Mouse (Mus musculus): ENCODE data around the gene Gjb1.
"Not testable (repeated sequence)": the region's sequence is repeated elsewhere in the genome, so short reads cannot be mapped to it uniquely, and the experiment has no call there.

Gjb1 gene

DNA sequence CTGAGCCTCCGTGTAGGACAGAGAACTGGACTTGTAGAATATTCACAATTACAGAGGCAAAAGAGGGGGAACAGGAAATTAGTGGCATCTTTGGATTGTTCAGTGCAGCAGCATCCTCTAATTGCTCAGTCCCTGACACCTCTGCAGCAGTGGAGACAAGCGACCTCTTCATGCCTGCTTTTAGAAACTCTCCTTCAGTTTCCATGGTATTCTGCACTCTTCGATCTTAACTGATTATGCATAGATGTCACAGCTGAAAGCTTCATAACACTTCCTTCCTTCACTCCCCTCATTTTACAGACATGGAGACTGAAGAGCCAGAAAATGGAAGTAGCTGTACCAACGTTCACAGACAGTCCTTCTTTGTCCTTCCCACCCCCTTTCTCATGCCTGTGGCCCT, 29.7 kb upstream of the Gjb1 start:
- no peaks in the 10 kb centered on the region for H3K9me3 ChIP-seq (ENCODE audit: low read length)
- H3K36me3 ChIP-seq (ENCODE audit: insufficient read depth, low read length) = no peaks in the 10 kb centered on the region
- H3K27me3 ChIP-seq (ENCODE audit: insufficient read depth, low read length) = no peaks in the 10 kb centered on the region
- no peak overlapping the region for H3K4me3 ChIP-seq (replicated peaks; ENCODE audit: low read length)
- TF ChIP-seq NANOG (IDR thresholded peaks at IDR 0.05; ENCODE audit: borderline replicate concordance, low read length) (no peak), POU5F1 (IDR thresholded peaks at IDR 0.05; ENCODE audit: borderline replicate concordance, low read length) (no peak), CTCF (conservative IDR thresholded peaks at IDR 0.05; ENCODE audit: low read length) (no peak)
- peaks cover 2% of the 10 kb centered on the region; the same call in 1 of the 2 replicates for H3K4me1 ChIP-seq (replicated peaks; ENCODE audit: low read depth, low read length)

GRCm38 (mm10) chrX:101351188-101351587, 25.0 kb upstream of the Gjb1 start:
- no peak for TF ChIP-seq CTCF (conservative IDR thresholded peaks at IDR 0.05; ENCODE audit: low read length)
- TF ChIP-seq POU5F1 (IDR thresholded peaks at IDR 0.05; ENCODE audit: borderline replicate concordance, low read length) = no peak
- TF ChIP-seq NANOG (IDR thresholded peaks at IDR 0.05; ENCODE audit: borderline replicate concordance, low read length) = no peak
- no peaks in the 10 kb centered on the region for H3K9me3 ChIP-seq (ENCODE audit: low read length)
- H3K4me1 ChIP-seq (replicated peaks; ENCODE audit: low read depth, low read length) = no peaks in the 10 kb centered on the region
- no peaks in the 10 kb centered on the region for H3K36me3 ChIP-seq (ENCODE audit: insufficient read depth, low read length)
- H3K4me3 ChIP-seq (replicated peaks; ENCODE audit: low read length) = no peak overlapping the region
- no peaks in the 10 kb centered on the region for H3K27me3 ChIP-seq (ENCODE audit: insufficient read depth, low read length)

- not testable (repeated sequence) for H3K9me3 ChIP-seq (ENCODE audit: low read length); H3K4me3 ChIP-seq (replicated peaks; ENCODE audit: low read length); H3K36me3 ChIP-seq (ENCODE audit: insufficient read depth, low read length); H3K27me3 ChIP-seq (ENCODE audit: insufficient read depth, low read length); H3K4me1 ChIP-seq (replicated peaks; ENCODE audit: low read depth, low read length)
- TF ChIP-seq CTCF (conservative IDR thresholded peaks at IDR 0.05; ENCODE audit: low read length) = peak; percentile 70
Measured at GRCm38 (mm10) chrX:101358902-101359301, 17.3 kb upstream of the Gjb1 start.

- TF ChIP-seq POU5F1 (IDR thresholded peaks at IDR 0.05; ENCODE audit: borderline replicate concordance, low read length) (no peak), NANOG (IDR thresholded peaks at IDR 0.05; ENCODE audit: borderline replicate concordance, low read length) (no peak), CTCF (conservative IDR thresholded peaks at IDR 0.05; ENCODE audit: low read length) (no peak)
- H3K9me3 ChIP-seq (ENCODE audit: low read length) = no peaks in the 10 kb centered on the region
- H3K36me3 ChIP-seq (ENCODE audit: insufficient read depth, low read length) = no peaks in the 10 kb centered on the region
- H3K4me3 ChIP-seq (replicated peaks; ENCODE audit: low read length) = no peak overlapping the region
- no peaks in the 10 kb centered on the region for H3K27me3 ChIP-seq (ENCODE audit: insufficient read depth, low read length)
- H3K4me1 ChIP-seq (replicated peaks; ENCODE audit: low read depth, low read length) = peaks cover 14% of the 10 kb centered on the region
Measured at GRCm38 (mm10) chrX:101369001-101369400, 7.2 kb upstream of the Gjb1 start.

- Histone ChIP-seq H3K9me3 (ENCODE audit: low read length) (no peaks in the 10 kb centered on the region), H3K4me3 (replicated peaks; ENCODE audit: low read length) (no peak overlapping the region), H3K27me3 (ENCODE audit: insufficient read depth, low read length) (no peaks in the 10 kb centered on the region), H3K36me3 (ENCODE audit: insufficient read depth, low read length) (no peaks in the 10 kb centered on the region), H3K4me1 (replicated peaks; ENCODE audit: low read depth, low read length) (peaks cover 14% of the 10 kb centered on the region)
- TF ChIP-seq NANOG (IDR thresholded peaks at IDR 0.05; ENCODE audit: borderline replicate concordance, low read length) = no peak
- no peak for TF ChIP-seq POU5F1 (IDR thresholded peaks at IDR 0.05; ENCODE audit: borderline replicate concordance, low read length)
- no peak for TF ChIP-seq CTCF (conservative IDR thresholded peaks at IDR 0.05; ENCODE audit: low read length)
Measured at GRCm38 (mm10) chrX:101370573-101370972, 5.6 kb upstream of the Gjb1 start.

- Histone ChIP-seq H3K27me3 (ENCODE audit: insufficient read depth, low read length) (no peaks in the 10 kb centered on the region), H3K9me3 (ENCODE audit: low read length) (no peaks in the 10 kb centered on the region), H3K4me1 (replicated peaks; ENCODE audit: low read depth, low read length) (peaks cover 14% of the 10 kb centered on the region), H3K4me3 (replicated peaks; ENCODE audit: low read length) (no peak overlapping the region), H3K36me3 (ENCODE audit: insufficient read depth, low read length) (no peaks in the 10 kb centered on the region)
- no peak for TF ChIP-seq NANOG (IDR thresholded peaks at IDR 0.05; ENCODE audit: borderline replicate concordance, low read length)
- TF ChIP-seq CTCF (conservative IDR thresholded peaks at IDR 0.05; ENCODE audit: low read length) = no peak
- no peak for TF ChIP-seq POU5F1 (IDR thresholded peaks at IDR 0.05; ENCODE audit: borderline replicate concordance, low read length)
Measured at GRCm38 (mm10) chrX:101372946-101373345, 3.2 kb upstream of the Gjb1 start.

- Histone ChIP-seq H3K36me3 (ENCODE audit: insufficient read depth, low read length) (no peaks in the 10 kb centered on the region), H3K4me1 (replicated peaks; ENCODE audit: low read depth, low read length) (peaks cover 35% of the 10 kb centered on the region), H3K27me3 (ENCODE audit: insufficient read depth, low read length) (no peaks in the 10 kb centered on the region), H3K4me3 (replicated peaks; ENCODE audit: low read length) (no peak overlapping the region), H3K9me3 (ENCODE audit: low read length) (no peaks in the 10 kb centered on the region)
- no peak for TF ChIP-seq POU5F1 (IDR thresholded peaks at IDR 0.05; ENCODE audit: borderline replicate concordance, low read length)
- no peak for TF ChIP-seq CTCF (conservative IDR thresholded peaks at IDR 0.05; ENCODE audit: low read length)
- TF ChIP-seq NANOG (IDR thresholded peaks at IDR 0.05; ENCODE audit: borderline replicate concordance, low read length) = no peak
Measured at GRCm38 (mm10) chrX:101377076-101377475, 898 bp downstream of the Gjb1 start.

DNA sequence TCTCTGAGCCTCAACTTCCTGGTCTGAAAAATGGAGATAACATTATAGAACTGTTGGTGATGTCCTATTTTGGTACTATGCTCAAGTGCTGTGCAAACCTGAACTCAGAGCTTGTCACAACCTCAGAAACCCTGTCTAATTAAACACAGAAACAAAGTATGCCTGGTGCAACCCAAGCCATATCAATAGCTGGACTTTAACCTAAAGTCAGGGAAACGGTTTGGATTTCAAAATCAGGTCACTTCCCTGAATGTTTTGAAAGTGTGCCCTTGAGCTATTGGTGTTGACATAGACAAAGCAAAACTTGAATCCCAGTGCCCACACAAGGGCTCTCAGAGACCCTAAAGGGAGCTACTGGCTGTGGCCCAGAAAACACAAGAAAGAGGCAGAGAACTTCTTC, 3.6 kb downstream of the Gjb1 start:
- H3K4me3 ChIP-seq (replicated peaks; ENCODE audit: low read length) = no peak overlapping the region
- peaks cover 48% of the 10 kb centered on the region for H3K4me1 ChIP-seq (replicated peaks; ENCODE audit: low read depth, low read length)
- TF ChIP-seq NANOG (IDR thresholded peaks at IDR 0.05; ENCODE audit: borderline replicate concordance, low read length) (no peak), POU5F1 (IDR thresholded peaks at IDR 0.05; ENCODE audit: borderline replicate concordance, low read length) (no peak), CTCF (conservative IDR thresholded peaks at IDR 0.05; ENCODE audit: low read length) (no peak)
- H3K9me3 ChIP-seq (ENCODE audit: low read length) = no peaks in the 10 kb centered on the region
- H3K27me3 ChIP-seq (ENCODE audit: insufficient read depth, low read length) = no peaks in the 10 kb centered on the region
- H3K36me3 ChIP-seq (ENCODE audit: insufficient read depth, low read length) = no peaks in the 10 kb centered on the region

DNA sequence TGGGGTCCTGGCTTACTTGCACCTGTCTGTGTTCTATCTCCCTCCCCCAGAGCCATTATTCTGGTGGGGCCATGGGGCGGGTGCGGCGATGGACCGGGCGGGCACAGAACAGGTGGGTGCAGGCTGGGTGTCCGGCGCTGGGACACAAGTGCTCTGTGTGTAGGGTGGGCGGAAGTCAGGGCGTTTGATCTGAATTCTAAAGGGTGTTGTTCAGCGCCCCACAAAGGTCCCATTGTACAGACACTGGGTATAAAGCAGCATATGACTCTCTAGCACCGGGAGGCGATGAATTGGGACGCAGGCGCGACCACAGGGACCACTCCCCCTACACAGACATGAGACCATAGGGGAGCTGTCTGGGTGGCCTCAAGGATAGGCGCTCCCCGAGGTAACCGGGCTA, 7.3 kb downstream of the Gjb1 start:
- Histone ChIP-seq H3K36me3 (ENCODE audit: insufficient read depth, low read length) (no peaks in the 10 kb centered on the region), H3K9me3 (ENCODE audit: low read length) (no peaks in the 10 kb centered on the region), H3K4me1 (replicated peaks; ENCODE audit: low read depth, low read length) (peaks cover 69% of the 10 kb centered on the region), H3K4me3 (replicated peaks; ENCODE audit: low read length) (peak overlapping the region; percentile 69), H3K27me3 (ENCODE audit: insufficient read depth, low read length) (no peaks in the 10 kb centered on the region)
- TF ChIP-seq NANOG (IDR thresholded peaks at IDR 0.05; ENCODE audit: borderline replicate concordance, low read length) (no peak), CTCF (conservative IDR thresholded peaks at IDR 0.05; ENCODE audit: low read length) (no peak), POU5F1 (IDR thresholded peaks at IDR 0.05; ENCODE audit: borderline replicate concordance, low read length) (no peak)
